Mouse (Mus musculus) liver, embryonic 16.5 days (tissue): Measurements from ENCODE around the gene Atad2b. TPM values are rescaled to one million over a fixed set of nuclear protein-coding genes. Genes with fewer than 3 reads are reported as not detected.
"Not testable (repeated sequence)": the region's sequence is repeated elsewhere in the genome, so short reads cannot be mapped to it uniquely, and the experiment has no call there.

ENCODE experiments used
- ATAC-seq: fragments of 200-750 bp; cut with Nextera tagmentation; 2 replicates; pipeline ENCODE4 v1.8.0; 2017; ENCODE audit warnings: low read depth, mild to moderate bottlenecking, moderate number of reproducible peaks, moderate library complexity
- H3K27ac ChIP-seq: fragments of 300-500 bp; sonication (generic); 2 replicates; pipeline ENCODE4 v1.5.1; 2014; ENCODE audit warnings: mild to moderate bottlenecking, low read length
- H3K27me3 ChIP-seq: fragments of 300-500 bp; sonication (generic); 2 replicates; pipeline ENCODE4 v1.6.1; 2014; ENCODE audit warnings: low read depth, low read length, mixed read lengths; ENCODE audit not compliant: control insufficient read depth, insufficient read depth
- H3K36me3 ChIP-seq: fragments of 300-500 bp; sonication (generic); 2 replicates; pipeline ENCODE4 v1.6.1; 2014; ENCODE audit warnings: mild to moderate bottlenecking; ENCODE audit not compliant: control insufficient read depth, insufficient read depth
- H3K4me1 ChIP-seq: fragments of 300-500 bp; sonication (generic); 2 replicates; pipeline ENCODE4 v1.6.1; 2014; ENCODE audit warnings: low read depth, low read length, mixed read lengths; ENCODE audit not compliant: control insufficient read depth
- H3K4me2 ChIP-seq: fragments of 300-500 bp; sonication (generic); 2 replicates; pipeline ENCODE4 v1.6.1; 2014; ENCODE audit warnings: low read depth, low read length, mixed read lengths
- H3K4me3 ChIP-seq: fragments of 300-500 bp; sonication (generic); 2 replicates; pipeline ENCODE4 v1.5.1; 2014; ENCODE audit warnings: low read depth, mild to moderate bottlenecking, low read length
- H3K9ac ChIP-seq: fragments of 300-500 bp; sonication (generic); 2 replicates; pipeline ENCODE4 v1.6.1; 2014; ENCODE audit warnings: low read depth, low read length
- H3K9me3 ChIP-seq: fragments of 300-500 bp; sonication (generic); replicated peaks from 2 replicates; pipeline ENCODE4 v1.6.1; 2016; ENCODE audit warnings: low read length; ENCODE audit not compliant: control insufficient read depth
- WGBS: fragments of 180-500 bp; shearing (Covaris S2); extraction: QIAGEN DNeasy Blood & Tissue Kit; methylation state at CpG from one replicate; pipeline ENCODE4 v1.1.7; 2014; ENCODE audit not compliant: insufficient replicate concordance; 5-methylcytosine and 5-hydroxymethylcytosine counted together
- polyA plus RNA-seq: library from polyadenylated mRNA; unstranded; fragments of >200 nt; fragmentation: Nextera tagmentation; extraction: Ambion mirVana; gene quantifications from 2 replicates; pipeline ENCODE4 v1.2.1, GENCODE M21; 2015

Atad2b gene
- polyA plus RNA-seq, 1 experiment from 2014 or later = 3.8 TPM

DNA sequence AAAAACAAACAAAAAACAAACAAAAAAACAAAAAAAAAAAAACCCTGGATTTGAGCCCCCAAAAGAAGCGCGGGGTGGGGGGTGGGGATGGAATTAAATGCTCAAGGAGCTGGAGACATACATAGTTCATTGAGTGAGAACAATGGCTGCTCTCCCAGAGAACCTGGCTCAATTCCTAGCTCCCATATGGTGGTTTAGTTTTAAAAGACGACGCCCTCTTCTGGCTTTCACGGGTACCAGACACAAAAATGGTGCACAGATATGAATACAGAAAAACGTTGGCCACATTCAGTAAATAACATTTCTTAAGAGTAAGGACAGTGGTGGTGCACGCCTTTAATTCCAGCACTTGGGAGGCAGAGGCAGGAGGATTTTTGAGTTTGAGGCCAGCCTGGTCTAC, 11.2 kb upstream of the Atad2b start:
- Histone ChIP-seq H3K36me3 (peaks cover 5% of the 10 kb centered on the region; the same call in 1 of the 2 replicates), H3K4me1 (peaks cover 20% of the 10 kb centered on the region), H3K4me3 (peak overlapping the region; percentile 95), H3K27me3 (no peaks in the 10 kb centered on the region), H3K9me3 (no peaks in the 10 kb centered on the region), H3K27ac (peak overlapping the region; percentile 97; the same call in 1 of the 2 replicates), H3K4me2 (peak overlapping the region; percentile 87), H3K9ac (peak overlapping the region; percentile 99)
- no peak for ATAC-seq
- 53% methylated on average over 7 of the region's 7 CpGs for WGBS

DNA sequence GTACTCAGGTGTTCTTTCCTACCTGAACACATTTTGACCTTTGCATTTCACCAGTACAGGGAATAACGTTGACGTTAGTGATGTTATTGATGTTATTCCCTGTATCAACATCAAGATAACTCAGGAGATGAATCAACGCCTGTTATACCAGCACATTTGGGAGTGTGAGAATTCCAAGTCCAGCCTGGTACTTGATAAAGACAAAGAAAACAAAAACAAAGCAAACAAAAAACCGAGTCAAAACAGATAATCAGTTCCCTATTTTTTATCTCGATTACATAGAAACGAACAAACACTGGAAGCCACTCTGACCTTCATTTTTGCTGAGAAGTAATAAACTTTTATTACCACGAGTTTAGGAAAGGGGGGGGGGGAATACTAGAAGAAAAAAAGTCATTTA, 10.7 kb upstream of the Atad2b start:
- no peak for ATAC-seq
- peak overlapping the region; percentile 99 for H3K9ac ChIP-seq
- H3K27ac ChIP-seq = peak overlapping the region; percentile 97
- no peaks in the 10 kb centered on the region for H3K9me3 ChIP-seq
- H3K27me3 ChIP-seq = no peaks in the 10 kb centered on the region
- H3K4me1 ChIP-seq = peaks cover 20% of the 10 kb centered on the region
- WGBS = 14% methylated on average over 7 of the region's 7 CpGs
- H3K36me3 ChIP-seq = peaks cover 4% of the 10 kb centered on the region; the same call in 1 of the 2 replicates
- peak overlapping the region; percentile 87 for H3K4me2 ChIP-seq
- peak overlapping the region; percentile 95 for H3K4me3 ChIP-seq

- no peaks in the 10 kb centered on the region for H3K9me3 ChIP-seq
- H3K4me2 ChIP-seq = peak within 1 kb of the TSS; percentile 87
- under 1% methylated on average over 125 of the region's 125 CpGs for whole genome bisulfite sequencing
- H3K27me3 ChIP-seq = no peaks in the 10 kb centered on the region
- H3K27ac ChIP-seq = peak within 1 kb of the TSS; percentile 97
- peak within 1 kb of the TSS; percentile 95 for H3K4me3 ChIP-seq
- peak; percentile 96 for ATAC-seq
- H3K36me3 ChIP-seq = no peaks in the 10 kb centered on the region
- H3K4me1 ChIP-seq = peaks cover 20% of the 10 kb centered on the region
- peak within 1 kb of the TSS; percentile 99 for H3K9ac ChIP-seq
Observed at GRCm38 (mm10) chr12:4906951-4907906, 9.9 kb upstream of the Atad2b start, which contains the start of gene Ubxn2a. Gene Ubxn2a (minus strand): TSS chr12:4907705.

- Histone ChIP-seq H3K36me3 (no peaks in the 10 kb centered on the region), H3K27ac (no peak overlapping the region), H3K9ac (peak overlapping the region; percentile 99), H3K27me3 (no peaks in the 10 kb centered on the region), H3K9me3 (no peaks in the 10 kb centered on the region), H3K4me2 (peak overlapping the region; percentile 87; the same call in 1 of the 2 replicates), H3K4me3 (peak overlapping the region; percentile 95), H3K4me1 (peaks cover 20% of the 10 kb centered on the region)
- no peak for ATAC-seq
- 83% methylated on average over 7 of the region's 7 CpGs for WGBS
Observed at GRCm38 (mm10) chr12:4908391-4908790, 8.8 kb upstream of the Atad2b start.

GRCm38 (mm10) chr12:4910496-4910895, 6.7 kb upstream of the Atad2b start:
- H3K27ac ChIP-seq, H3K4me3 ChIP-seq, H3K36me3 ChIP-seq, H3K4me2 ChIP-seq, H3K27me3 ChIP-seq, ATAC-seq, H3K9me3 ChIP-seq, H3K9ac ChIP-seq: not testable (repeated sequence)
- WGBS = 85% methylated on average over 1 of the region's 1 CpGs
- H3K4me1 ChIP-seq = peaks cover 17% of the 10 kb centered on the region

- no peak overlapping the region for H3K4me3 ChIP-seq
- ATAC-seq = no peak
- no peaks in the 10 kb centered on the region for H3K36me3 ChIP-seq
- no peak overlapping the region for H3K4me2 ChIP-seq
- H3K9me3 ChIP-seq = no peaks in the 10 kb centered on the region
- no peak overlapping the region for H3K9ac ChIP-seq
- no peaks in the 10 kb centered on the region for H3K27me3 ChIP-seq
- 63% methylated on average over 4 of the region's 4 CpGs for WGBS
- no peak overlapping the region for H3K27ac ChIP-seq
- peaks cover 7% of the 10 kb centered on the region for H3K4me1 ChIP-seq
Observed at GRCm38 (mm10) chr12:4911716-4912115, 5.4 kb upstream of the Atad2b start.

GRCm38 (mm10) chr12:4914441-4914840, 2.7 kb upstream of the Atad2b start:
- H3K4me3 ChIP-seq = no peak overlapping the region
- H3K4me1 ChIP-seq = peaks cover 3% of the 10 kb centered on the region
- no peaks in the 10 kb centered on the region for H3K9me3 ChIP-seq
- no peaks in the 10 kb centered on the region for H3K27me3 ChIP-seq
- no peaks in the 10 kb centered on the region for H3K36me3 ChIP-seq
- no peak overlapping the region for H3K4me2 ChIP-seq
- ATAC-seq = no peak
- WGBS = 77% methylated on average over 3 of the region's 3 CpGs
- no peak overlapping the region for H3K27ac ChIP-seq
- no peak overlapping the region for H3K9ac ChIP-seq

- H3K27ac ChIP-seq = no peak overlapping the region
- H3K4me1 ChIP-seq = peaks cover 7% of the 10 kb centered on the region
- H3K4me2 ChIP-seq = no peak overlapping the region
- no peak overlapping the region for H3K9ac ChIP-seq
- 75% methylated on average over 3 of the region's 3 CpGs for WGBS
- H3K9me3 ChIP-seq = no peaks in the 10 kb centered on the region
- ATAC-seq = no peak
- no peaks in the 10 kb centered on the region for H3K27me3 ChIP-seq
- no peaks in the 10 kb centered on the region for H3K36me3 ChIP-seq
- no peak overlapping the region for H3K4me3 ChIP-seq
Observed at GRCm38 (mm10) chr12:4914944-4915343, 2.2 kb upstream of the Atad2b start.
